Mouse (Mus musculus) hindlimb bud, embryonic 11.5 days (tissue): Measurements from ENCODE around the gene Mfsd2b.

Experiments
- DNase-seq: peaks from one replicate; pipeline ENCODE4 v3.0.0-alpha.2; 2012; ENCODE audit warnings: low read depth, low spot score; ENCODE audit errors: extremely low spot score

Mfsd2b gene

GRCm38 (mm10) chr12:4875623-4876022 is 1.5 kb upstream of the Mfsd2b start:
- DNase-seq, result no peak

GRCm38 (mm10) chr12:4873531-4873930 is 628 bp downstream of the Mfsd2b start:
- DNase-seq, result no peak

- no peak for DNase-seq
These were observed 1.1 kb downstream of the Mfsd2b start for GRCm38 (mm10) chr12:4872983-4873477.

GRCm38 (mm10) chr12:4872273-4872672 is 1.9 kb downstream of the Mfsd2b start:
- DNase-seq, result no peak

- no peak for DNase-seq
These were observed 2.9 kb downstream of the Mfsd2b start for GRCm38 (mm10) chr12:4871260-4871659.

- no peak for DNase-seq
These were observed 5.2 kb downstream of the Mfsd2b start for GRCm38 (mm10) chr12:4868924-4869323.

GRCm38 (mm10) chr12:4864338-4864690 is 9.8 kb downstream of the Mfsd2b start:
- no peak for DNase-seq

- DNase-seq, result no peak
These were observed 10.4 kb downstream of the Mfsd2b start for GRCm38 (mm10) chr12:4863654-4864337.

GRCm38 (mm10) chr12:4862672-4863071 is 11.5 kb downstream of the Mfsd2b start:
- DNase-seq, result no peak

- DNase-seq, result no peak
These were observed 14.8 kb downstream of the Mfsd2b start for GRCm38 (mm10) chr12:4859241-4859914.

- DNase-seq, result no peak
These were observed 17.3 kb downstream of the Mfsd2b start for GRCm38 (mm10) chr12:4856834-4857233.

- DNase-seq, result no peak
These were observed 18.0 kb downstream of the Mfsd2b start for GRCm38 (mm10) chr12:4856160-4856559.

GRCm38 (mm10) chr12:4843741-4844140 is 30.4 kb downstream of the Mfsd2b start:
- no peak for DNase-seq

- DNase-seq, result peak; percentile 58
These were observed 31.1 kb downstream of the Mfsd2b start, which contains the start of gene Wdcp for GRCm38 (mm10) chr12:4842890-4843597. Gene Wdcp, plus strand, starts transcription at chr12:4843303.

GRCm38 (mm10) chr12:4842456-4842855 is 31.7 kb downstream of the Mfsd2b start:
- DNase-seq, result no peak

- no peak for DNase-seq
These were observed 32.7 kb downstream of the Mfsd2b start, which contains the start of gene Fkbp1b for GRCm38 (mm10) chr12:4841392-4841887. Gene Fkbp1b, minus strand, starts transcription at chr12:4841591.

- no peak for DNase-seq
These were observed 33.4 kb downstream of the Mfsd2b start for GRCm38 (mm10) chr12:4840741-4841140.

GRCm38 (mm10) chr12:4840010-4840409 is 34.1 kb downstream of the Mfsd2b start:
- no peak for DNase-seq

- no peak for DNase-seq
These were observed 37.2 kb downstream of the Mfsd2b start for GRCm38 (mm10) chr12:4836959-4837358.

GRCm38 (mm10) chr12:4827256-4827655 is 46.9 kb downstream of the Mfsd2b start:
- no peak for DNase-seq

- DNase-seq, result peak; percentile 85
These were observed 56.6 kb downstream of the Mfsd2b start, which contains the start of gene Sf3b6 for GRCm38 (mm10) chr12:4817361-4818101. Gene Sf3b6, plus strand, starts transcription at chr12:4817544.
